Mouse (Mus musculus) bone marrow, adult 2 months (tissue): ENCODE measurements around the gene Cldn22.

Experiments used
- CTCF ChIP-seq: fragments of 200-500 bp; IDR thresholded peaks from 2 replicates; pipeline ENCODE4 v1.5.1; 2011; ENCODE audit warnings: low read length, control low read depth; ENCODE audit not compliant: control insufficient read depth, insufficient read depth
- POLR2A ChIP-seq: fragments of 200-500 bp; IDR thresholded peaks from 2 replicates; pipeline ENCODE4 v1.6.1; 2011; ENCODE audit warnings: low read depth, mild to moderate bottlenecking, control low read depth, low read length, borderline replicate concordance; ENCODE audit not compliant: control insufficient read depth

GRCm38 (mm10) chr8:47826911-47827310 lies 2.6 kb downstream of the Cldn22 start:
- TF ChIP-seq CTCF (no peak), POLR2A (no peak)
